Mouse (Mus musculus): ENCODE measurements around the gene Adgrl3. TPM values are rescaled to one million over a fixed set of nuclear protein-coding genes. Genes with fewer than 3 reads are reported as not detected.

The Adgrl3 gene
- polyA plus RNA-seq, 1 experiment from 2014 or later, result 62.9 TPM

- no peak overlapping the region for H3K27ac ChIP-seq
- WGBS, result 96% methylated on average over 4 of the region's 4 CpGs
- H3K9me3 ChIP-seq, result no peaks in the 10 kb centered on the region
- peaks cover 5% of the 10 kb centered on the region; the same call in 1 of the 2 replicates for H3K36me3 ChIP-seq
- H3K4me2 ChIP-seq, result no peak overlapping the region
- no peak for ATAC-seq (ENCODE audit: insufficient number of reproducible peaks, insufficient read depth, low FRiP score, low TSS enrichment, low read depth)
- H3K4me3 ChIP-seq (replicated peaks), result no peak overlapping the region
- H3K4me1 ChIP-seq (replicated peaks), result peaks cover 5% of the 10 kb centered on the region
- no peak overlapping the region for H3K9ac ChIP-seq (replicated peaks)
- no peaks in the 10 kb centered on the region for H3K27me3 ChIP-seq
Measured at GRCm38 (mm10) chr5:81674275-81674974, 654.5 kb downstream of the Adgrl3 start.

- H3K27me3 ChIP-seq, result no peaks in the 10 kb centered on the region
- H3K4me3 ChIP-seq (replicated peaks), result no peak overlapping the region
- no peak overlapping the region for H3K27ac ChIP-seq
- no peak overlapping the region for H3K4me2 ChIP-seq
- peaks cover 5% of the 10 kb centered on the region; the same call in 1 of the 2 replicates for H3K36me3 ChIP-seq
- no peaks in the 10 kb centered on the region for H3K9me3 ChIP-seq
- H3K4me1 ChIP-seq (replicated peaks), result peaks cover 5% of the 10 kb centered on the region
- 77% methylated on average over 1 of the region's 1 CpGs for WGBS
- H3K9ac ChIP-seq (replicated peaks), result no peak overlapping the region
- ATAC-seq (ENCODE audit: insufficient number of reproducible peaks, insufficient read depth, low FRiP score, low TSS enrichment, low read depth), result no peak
Measured at GRCm38 (mm10) chr5:81674975-81675371, 655.0 kb downstream of the Adgrl3 start.

- no peak overlapping the region for H3K9ac ChIP-seq (replicated peaks)
- H3K27ac ChIP-seq, result no peak overlapping the region
- H3K4me3 ChIP-seq (replicated peaks), result no peak overlapping the region
- 100% methylated on average over 1 of the region's 1 CpGs for WGBS
- H3K4me1 ChIP-seq (replicated peaks), result no peaks in the 10 kb centered on the region
- no peaks in the 10 kb centered on the region for H3K9me3 ChIP-seq
- ATAC-seq (ENCODE audit: insufficient number of reproducible peaks, insufficient read depth, low FRiP score, low TSS enrichment, low read depth), result no peak
- no peak overlapping the region for H3K4me2 ChIP-seq
- no peaks in the 10 kb centered on the region for H3K27me3 ChIP-seq
- H3K36me3 ChIP-seq, result peaks cover 5% of the 10 kb centered on the region; the same call in 1 of the 2 replicates
Measured at GRCm38 (mm10) chr5:81676896-81677295, 657.0 kb downstream of the Adgrl3 start.

- H3K4me2 ChIP-seq, result no peak overlapping the region
- H3K9ac ChIP-seq (replicated peaks), result no peak overlapping the region
- no peaks in the 10 kb centered on the region for H3K4me1 ChIP-seq (replicated peaks)
- H3K27me3 ChIP-seq, result no peaks in the 10 kb centered on the region
- H3K36me3 ChIP-seq, result peaks cover 2% of the 10 kb centered on the region; the same call in 1 of the 2 replicates
- 0 out of 2 replicates have a peak, but pooled peaks cover 4% of the 10 kb centered on the region for H3K9me3 ChIP-seq
- 65% methylated on average over 3 of the region's 3 CpGs for WGBS
- ATAC-seq (ENCODE audit: insufficient number of reproducible peaks, insufficient read depth, low FRiP score, low TSS enrichment, low read depth), result no peak
- H3K4me3 ChIP-seq (replicated peaks), result no peak overlapping the region
- no peak overlapping the region for H3K27ac ChIP-seq
Measured at GRCm38 (mm10) chr5:81686206-81686605, 666.3 kb downstream of the Adgrl3 start.

DNA sequence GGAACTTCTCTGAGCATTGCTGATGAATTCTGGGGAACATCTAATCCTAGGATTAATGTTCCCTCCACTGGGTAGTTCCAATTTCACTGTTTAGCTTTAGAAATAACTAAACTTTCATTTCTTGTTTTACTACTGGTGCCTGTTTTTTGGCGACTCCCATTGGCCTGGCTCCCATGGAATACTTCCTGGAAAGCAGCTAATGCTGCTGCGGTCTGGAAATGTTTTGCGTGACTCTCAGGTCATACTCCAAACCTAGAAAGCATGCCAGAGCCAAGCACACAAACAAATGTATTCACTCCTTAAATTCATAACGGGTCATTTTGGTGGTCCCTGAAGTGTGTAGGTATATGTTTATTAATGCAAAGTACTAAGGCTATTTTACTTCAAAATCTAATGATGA is 666.9 kb downstream of the Adgrl3 start:
- H3K9ac ChIP-seq (replicated peaks), result no peak overlapping the region
- ATAC-seq (ENCODE audit: insufficient number of reproducible peaks, insufficient read depth, low FRiP score, low TSS enrichment, low read depth), result no peak
- WGBS, result 48% methylated on average over 4 of the region's 4 CpGs

DNA sequence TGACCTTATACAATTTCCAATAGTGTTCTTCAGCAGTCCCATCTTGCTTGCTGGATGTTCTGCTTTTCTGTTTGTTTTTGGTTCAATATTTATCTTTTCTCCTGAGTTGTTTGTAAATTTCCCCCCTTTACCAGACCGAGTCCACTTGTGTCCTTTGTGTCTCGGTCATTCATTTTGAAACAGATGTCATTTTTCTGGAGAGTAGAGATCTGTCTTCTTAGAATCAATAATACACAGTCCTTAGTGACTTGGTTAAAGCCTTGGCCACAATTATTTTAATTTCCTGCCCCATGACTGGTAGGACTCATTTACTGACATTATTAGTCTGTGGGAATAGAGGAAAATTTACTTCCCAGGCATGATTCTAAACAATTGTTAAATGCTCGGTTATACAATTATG is 709.7 kb downstream of the Adgrl3 start:
- no peak overlapping the region for H3K9ac ChIP-seq (replicated peaks)
- no peak for ATAC-seq (ENCODE audit: insufficient number of reproducible peaks, insufficient read depth, low FRiP score, low TSS enrichment, low read depth)
- H3K4me1 ChIP-seq (replicated peaks), result no peaks in the 10 kb centered on the region
- 65% methylated on average over 3 of the region's 3 CpGs for whole genome bisulfite sequencing
- peaks cover 9% of the 10 kb centered on the region for H3K36me3 ChIP-seq
- no peak overlapping the region for H3K4me2 ChIP-seq
- no peak overlapping the region for H3K27ac ChIP-seq
- no peaks in the 10 kb centered on the region for H3K27me3 ChIP-seq
- no peak overlapping the region for H3K4me3 ChIP-seq (replicated peaks)
- no peaks in the 10 kb centered on the region for H3K9me3 ChIP-seq

More for the DNA sequence above, 666.9 kb downstream of the Adgrl3 start:
- H3K4me1 ChIP-seq (replicated peaks), result no peaks in the 10 kb centered on the region
- 0 out of 2 replicates have a peak, but pooled peaks cover 4% of the 10 kb centered on the region for H3K9me3 ChIP-seq
- no peak overlapping the region for H3K4me2 ChIP-seq
- H3K27ac ChIP-seq, result no peak overlapping the region
- H3K36me3 ChIP-seq, result peaks cover 2% of the 10 kb centered on the region; the same call in 1 of the 2 replicates
- no peak overlapping the region for H3K4me3 ChIP-seq (replicated peaks)
- no peaks in the 10 kb centered on the region for H3K27me3 ChIP-seq

GRCm38 (mm10) chr5:81736008-81736407 is 716.1 kb downstream of the Adgrl3 start:
- Histone ChIP-seq H3K4me3 (replicated peaks) (no peak overlapping the region), H3K4me2 (no peak overlapping the region), H3K36me3 (no peaks in the 10 kb centered on the region), H3K9ac (replicated peaks) (no peak overlapping the region), H3K4me1 (replicated peaks) (0 out of 2 replicates have a peak, but pooled peaks cover 7% of the 10 kb centered on the region), H3K9me3 (no peaks in the 10 kb centered on the region), H3K27ac (no peak overlapping the region), H3K27me3 (no peaks in the 10 kb centered on the region)
- WGBS, result 32% methylated on average over 3 of the region's 3 CpGs
- ATAC-seq (ENCODE audit: insufficient number of reproducible peaks, insufficient read depth, low FRiP score, low TSS enrichment, low read depth), result no peak

- no peaks in the 10 kb centered on the region for H3K9me3 ChIP-seq
- no peak overlapping the region for H3K9ac ChIP-seq (replicated peaks)
- no peak for ATAC-seq (ENCODE audit: insufficient number of reproducible peaks, insufficient read depth, low FRiP score, low TSS enrichment, low read depth)
- no peak overlapping the region for H3K4me2 ChIP-seq
- no peaks in the 10 kb centered on the region for H3K36me3 ChIP-seq
- no peak overlapping the region for H3K27ac ChIP-seq
- 0 out of 2 replicates have a peak, but pooled peaks cover 7% of the 10 kb centered on the region for H3K4me1 ChIP-seq (replicated peaks)
- 21% methylated on average over 3 of the region's 3 CpGs for WGBS
- no peak overlapping the region for H3K4me3 ChIP-seq (replicated peaks)
- H3K27me3 ChIP-seq, result no peaks in the 10 kb centered on the region
Measured at GRCm38 (mm10) chr5:81738286-81739032, 718.5 kb downstream of the Adgrl3 start.

GRCm38 (mm10) chr5:81752426-81752825 is 732.5 kb downstream of the Adgrl3 start:
- no peaks in the 10 kb centered on the region for H3K36me3 ChIP-seq
- no peak overlapping the region for H3K4me2 ChIP-seq
- no peaks in the 10 kb centered on the region for H3K4me1 ChIP-seq (replicated peaks)
- no peak overlapping the region for H3K27ac ChIP-seq
- 91% methylated on average over 3 of the region's 3 CpGs for WGBS
- no peak overlapping the region for H3K9ac ChIP-seq (replicated peaks)
- no peak overlapping the region for H3K4me3 ChIP-seq (replicated peaks)
- no peak for ATAC-seq (ENCODE audit: insufficient number of reproducible peaks, insufficient read depth, low FRiP score, low TSS enrichment, low read depth)
- no peaks in the 10 kb centered on the region for H3K27me3 ChIP-seq
- no peaks in the 10 kb centered on the region for H3K9me3 ChIP-seq

- H3K27ac ChIP-seq, result no peak overlapping the region
- H3K36me3 ChIP-seq, result no peaks in the 10 kb centered on the region
- H3K4me1 ChIP-seq (replicated peaks), result no peaks in the 10 kb centered on the region
- H3K27me3 ChIP-seq, result no peaks in the 10 kb centered on the region
- WGBS, result 89% methylated on average over 2 of the region's 2 CpGs
- no peak overlapping the region for H3K4me3 ChIP-seq (replicated peaks)
- H3K9ac ChIP-seq (replicated peaks), result no peak overlapping the region
- ATAC-seq (ENCODE audit: insufficient number of reproducible peaks, insufficient read depth, low FRiP score, low TSS enrichment, low read depth), result no peak
- H3K4me2 ChIP-seq, result no peak overlapping the region
- no peaks in the 10 kb centered on the region for H3K9me3 ChIP-seq
Measured at GRCm38 (mm10) chr5:81755711-81756110, 735.8 kb downstream of the Adgrl3 start.

DNA sequence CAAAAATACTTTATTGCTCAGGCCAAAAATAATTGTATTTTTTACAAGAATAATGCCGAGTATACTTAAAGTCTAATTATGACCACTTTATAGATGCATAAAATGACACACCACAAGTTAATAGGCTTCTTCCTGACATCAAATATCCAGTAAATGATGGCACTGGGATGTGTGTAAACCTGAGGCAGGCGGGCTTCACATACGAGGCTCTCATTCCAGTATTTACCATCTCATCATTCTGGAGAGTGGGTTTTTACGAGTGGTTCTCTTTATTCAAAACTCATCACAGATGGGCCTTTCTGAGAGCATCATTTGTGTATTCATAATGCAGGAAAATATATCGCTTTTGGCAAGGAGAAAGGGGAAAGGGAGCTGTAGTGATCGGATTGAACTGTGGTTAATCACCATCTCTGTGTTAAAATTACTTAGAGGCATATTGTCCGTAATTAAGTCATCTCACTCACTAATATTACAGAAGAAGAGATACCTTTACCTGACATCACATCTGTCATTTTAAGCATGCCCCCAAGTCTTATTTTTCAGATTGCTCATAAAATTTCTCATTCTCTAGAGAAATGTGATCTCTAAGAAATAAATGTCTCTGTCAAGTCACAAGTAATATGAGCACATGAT is 737.3 kb downstream of the Adgrl3 start:
- H3K9me3 ChIP-seq, result no peaks in the 10 kb centered on the region
- no peak overlapping the region for H3K27ac ChIP-seq
- H3K4me3 ChIP-seq (replicated peaks), result no peak overlapping the region
- 70% methylated on average over 7 of the region's 7 CpGs for WGBS
- H3K4me2 ChIP-seq, result no peak overlapping the region
- no peaks in the 10 kb centered on the region for H3K4me1 ChIP-seq (replicated peaks)
- no peak overlapping the region for H3K9ac ChIP-seq (replicated peaks)
- no peaks in the 10 kb centered on the region for H3K27me3 ChIP-seq
- no peaks in the 10 kb centered on the region for H3K36me3 ChIP-seq
- ATAC-seq (ENCODE audit: insufficient number of reproducible peaks, insufficient read depth, low FRiP score, low TSS enrichment, low read depth), result no peak
